Mouse (Mus musculus) hindbrain, embryonic 14.5 days (tissue): ENCODE results near the gene Kcnh4. TPM values are rescaled to one million over a fixed set of nuclear protein-coding genes. Genes with fewer than 3 reads are reported as not detected.
A peak's percentile ranks its signal among the peaks of the same experiment; 100 is the strongest.

Source experiments
- ATAC-seq: fragments of 200-750 bp; cut with Nextera tagmentation; 2 replicates; pipeline ENCODE4 v1.8.0; 2017; ENCODE audit warnings: moderate number of reproducible peaks, mild to moderate bottlenecking, moderate TSS enrichment, moderate library complexity; ENCODE audit not compliant: low FRiP score
- DNase-seq: peaks from one replicate; pipeline ENCODE4 v3.0.0-alpha.2; 2015; ENCODE audit warnings: low spot score
- H3K27ac ChIP-seq: fragments of 300-500 bp; sonication (generic); 2 replicates; pipeline ENCODE4 v1.5.1; 2014; ENCODE audit warnings: mild to moderate bottlenecking, moderate library complexity
- H3K27me3 ChIP-seq: fragments of 300-500 bp; sonication (generic); 2 replicates; pipeline ENCODE4 v1.6.1; 2014; ENCODE audit warnings: mild to moderate bottlenecking, low read length, mixed read lengths; ENCODE audit not compliant: control insufficient read depth, insufficient read depth
- H3K36me3 ChIP-seq: fragments of 300-500 bp; sonication (generic); replicated peaks from 2 replicates; pipeline ENCODE4 v1.6.1; 2014; ENCODE audit not compliant: control insufficient read depth, insufficient read depth
- H3K4me1 ChIP-seq: fragments of 300-500 bp; sonication (generic); replicated peaks from 2 replicates; pipeline ENCODE4 v1.6.1; 2014; ENCODE audit warnings: antibody characterized with exemption, low read length, mixed read lengths; ENCODE audit not compliant: control insufficient read depth, insufficient read depth
- H3K4me2 ChIP-seq: fragments of 300-500 bp; sonication (generic); replicated peaks from 2 replicates; pipeline ENCODE4 v1.6.1; 2014; ENCODE audit warnings: mild to moderate bottlenecking, moderate library complexity
- H3K4me3 ChIP-seq: fragments of 300-500 bp; sonication (generic); replicated peaks from 2 replicates; pipeline ENCODE4 v1.5.1; 2014; ENCODE audit warnings: mild to moderate bottlenecking, low read length
- H3K9ac ChIP-seq: fragments of 300-500 bp; sonication (generic); 2 replicates; pipeline ENCODE4 v1.6.1; 2014
- H3K9me3 ChIP-seq: fragments of 300-500 bp; sonication (generic); 2 replicates; pipeline ENCODE4 v1.6.1; 2016; ENCODE audit warnings: low read length; ENCODE audit not compliant: control insufficient read depth
- WGBS: fragments of 180-500 bp; shearing (Covaris S2); extraction: QIAGEN DNeasy Blood & Tissue Kit; methylation state at CpG from one replicate; pipeline ENCODE4 v1.1.7; 2014; 5-methylcytosine and 5-hydroxymethylcytosine counted together
- polyA plus RNA-seq: library from polyadenylated mRNA; unstranded; fragments of >200 nt; fragmentation: Nextera tagmentation; extraction: Ambion mirVana; gene quantifications from 2 replicates; pipeline ENCODE4 v1.2.1, GENCODE M21; 2014

Kcnh4 gene
- polyA plus RNA-seq, 1 experiment from 2014 or later = 7.6 TPM

DNA sequence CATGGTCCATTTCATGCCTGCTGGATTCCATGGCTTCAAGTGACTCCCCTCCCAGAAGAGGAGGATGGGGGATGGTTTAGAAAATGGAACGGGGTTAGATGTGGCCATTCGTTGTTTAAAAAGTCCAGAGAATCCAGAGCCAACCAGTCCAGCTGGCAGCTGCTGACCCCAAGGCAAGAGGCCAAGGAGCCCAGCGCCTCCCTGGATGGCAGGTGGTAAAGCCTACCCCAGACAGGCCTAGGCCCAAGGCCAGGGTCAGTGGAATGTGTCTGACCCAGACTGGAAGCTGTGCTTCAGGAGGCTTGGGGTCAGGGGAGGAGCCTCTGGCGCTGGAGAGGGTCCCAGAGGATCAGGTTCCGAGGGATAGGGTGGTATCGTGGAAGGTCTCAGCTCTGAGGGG lies 18.4 kb downstream of the Kcnh4 start:
- Histone ChIP-seq H3K27ac (no peak overlapping the region), H3K9ac (no peak overlapping the region), H3K4me3 (no peak overlapping the region), H3K36me3 (peaks cover 26% of the 10 kb centered on the region), H3K4me1 (peaks cover 9% of the 10 kb centered on the region), H3K27me3 (no peaks in the 10 kb centered on the region), H3K4me2 (no peak overlapping the region), H3K9me3 (no peaks in the 10 kb centered on the region)
- 78% methylated on average over 6 of the region's 6 CpGs for WGBS
- DNase-seq (no peak), ATAC-seq (no peak)

GRCm38 (mm10) chr11:100738749-100739148 lies 21.0 kb downstream of the Kcnh4 start:
- Histone ChIP-seq H3K4me2 (peak overlapping the region; percentile 55), H3K36me3 (peaks cover 21% of the 10 kb centered on the region), H3K27me3 (no peaks in the 10 kb centered on the region), H3K4me1 (peaks cover 9% of the 10 kb centered on the region), H3K4me3 (peak overlapping the region; percentile 89), H3K27ac (peak overlapping the region; percentile 79; the same call in 1 of the 2 replicates), H3K9me3 (no peaks in the 10 kb centered on the region), H3K9ac (peak overlapping the region; percentile 68)
- no peak for ATAC-seq
- DNase-seq = no peak
- WGBS = 12% methylated on average over 5 of the region's 5 CpGs

DNA sequence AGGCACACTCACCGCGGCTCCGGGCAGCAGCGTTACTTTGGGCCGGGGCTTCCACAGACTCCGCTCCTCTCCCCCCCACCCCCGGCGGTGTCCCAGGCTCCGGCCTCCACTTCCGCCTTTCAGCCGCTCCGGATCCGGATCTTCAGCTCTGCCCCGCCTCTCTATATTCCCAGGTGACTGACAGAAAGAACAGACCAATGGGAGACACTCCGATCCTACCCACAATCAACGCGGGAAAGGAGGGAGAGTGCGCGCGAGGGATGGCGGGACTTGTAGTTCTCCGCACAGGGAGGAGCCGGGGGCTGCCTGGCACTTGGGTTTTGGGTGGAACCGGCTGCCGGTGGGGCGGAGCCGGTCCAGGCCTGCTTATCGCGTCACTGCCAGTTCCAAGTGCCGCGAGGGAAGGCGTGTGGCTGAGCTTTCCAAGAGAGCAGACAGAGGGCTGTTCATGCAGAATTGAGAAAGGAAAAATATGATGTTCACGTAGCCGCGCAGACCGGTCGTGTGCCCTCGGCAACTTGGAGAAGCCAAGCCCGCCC lies 21.6 kb downstream of the Kcnh4 start, which contains the start of gene Rab5c:
Gene Rab5c, minus strand, starts transcription at position 150 of the 539 bp plus-strand sequence.
- peaks cover 19% of the 10 kb centered on the region for H3K36me3 ChIP-seq
- no peaks in the 10 kb centered on the region for H3K27me3 ChIP-seq
- DNase-seq = peak; percentile 97
- H3K27ac ChIP-seq = peak within 1 kb of the TSS; percentile 79
- peak within 1 kb of the TSS; percentile 76 for H3K4me2 ChIP-seq
- peak; percentile 99 for ATAC-seq
- H3K4me1 ChIP-seq = peaks cover 9% of the 10 kb centered on the region
- peak within 1 kb of the TSS; percentile 93 for H3K9ac ChIP-seq
- under 1% methylated on average over 38 of the region's 39 CpGs for WGBS
- H3K9me3 ChIP-seq = no peaks in the 10 kb centered on the region
- peak within 1 kb of the TSS; percentile 89 for H3K4me3 ChIP-seq

- Histone ChIP-seq H3K9me3 (no peaks in the 10 kb centered on the region), H3K4me3 (peak overlapping the region; percentile 89), H3K27ac (peak overlapping the region; percentile 30; the same call in 1 of the 2 replicates), H3K36me3 (peaks cover 10% of the 10 kb centered on the region), H3K27me3 (no peaks in the 10 kb centered on the region), H3K4me1 (peaks cover 9% of the 10 kb centered on the region), H3K4me2 (peak overlapping the region; percentile 76), H3K9ac (peak overlapping the region; percentile 93)
- ATAC-seq (no peak), DNase-seq (no peak)
- 2% methylated on average over 13 of the region's 13 CpGs for WGBS
These were observed 22.5 kb downstream of the Kcnh4 start for GRCm38 (mm10) chr11:100737105-100737733.

- Histone ChIP-seq H3K9ac (peak overlapping the region; percentile 93; the same call in 1 of the 2 replicates), H3K4me2 (peak overlapping the region; percentile 76), H3K27ac (no peak overlapping the region), H3K9me3 (no peaks in the 10 kb centered on the region), H3K4me1 (peaks cover 9% of the 10 kb centered on the region), H3K36me3 (peaks cover 8% of the 10 kb centered on the region), H3K4me3 (peak overlapping the region; percentile 89), H3K27me3 (no peaks in the 10 kb centered on the region)
- ATAC-seq (no peak), DNase-seq (no peak)
- WGBS = 85% methylated on average over 4 of the region's 4 CpGs
These were observed 23.0 kb downstream of the Kcnh4 start for GRCm38 (mm10) chr11:100736746-100737080.

DNA sequence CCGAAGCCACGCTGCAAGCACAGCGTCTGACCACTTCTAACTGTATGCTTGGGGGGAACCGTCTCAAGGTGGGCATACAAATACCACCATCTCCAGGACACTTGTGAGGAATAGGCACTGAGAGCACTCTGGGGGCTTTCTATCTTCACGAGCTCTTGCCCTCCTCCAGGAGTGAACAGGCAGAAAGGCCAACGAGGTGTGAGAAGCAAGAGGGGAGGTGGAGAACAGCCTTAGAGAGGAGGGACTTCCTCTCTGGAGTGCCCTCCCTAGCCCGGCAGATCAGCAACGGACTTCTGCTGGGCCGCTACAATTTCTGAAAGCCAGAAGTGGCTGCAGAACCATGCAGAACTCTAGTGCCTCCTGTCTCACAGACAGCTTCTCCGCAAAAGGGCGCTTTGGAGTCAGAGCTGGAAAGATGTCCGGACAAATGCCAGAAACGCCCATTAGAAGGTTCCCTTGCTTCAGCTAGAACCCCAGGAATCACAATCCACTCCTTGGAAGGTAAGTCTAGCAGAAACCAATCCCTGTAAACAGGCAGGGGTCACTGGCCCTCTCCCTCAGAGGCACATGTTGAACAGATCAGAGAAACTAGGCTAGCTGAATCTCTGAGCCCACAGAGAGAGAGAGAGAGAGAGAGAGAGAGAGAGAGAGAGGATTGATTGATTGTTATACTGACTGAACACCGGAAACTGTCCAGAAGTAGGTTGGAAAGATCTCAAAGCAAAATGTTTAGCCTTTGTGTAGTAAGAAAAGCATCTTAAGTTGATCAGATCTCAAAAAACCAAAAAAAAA lies 23.6 kb downstream of the Kcnh4 start:
- Histone ChIP-seq H3K4me1 (peaks cover 9% of the 10 kb centered on the region), H3K36me3 (peaks cover 2% of the 10 kb centered on the region; the same call in 1 of the 2 replicates), H3K9ac (0 out of 2 replicates have a peak overlapping the region, but pooled peaks have one; percentile 93), H3K9me3 (no peaks in the 10 kb centered on the region), H3K27me3 (no peaks in the 10 kb centered on the region), H3K4me3 (peak overlapping the region; percentile 89; the same call in 1 of the 2 replicates), H3K27ac (no peak overlapping the region), H3K4me2 (no peak overlapping the region)
- DNase-seq (no peak), ATAC-seq (no peak)
- WGBS = 87% methylated on average over 14 of the region's 14 CpGs

DNA sequence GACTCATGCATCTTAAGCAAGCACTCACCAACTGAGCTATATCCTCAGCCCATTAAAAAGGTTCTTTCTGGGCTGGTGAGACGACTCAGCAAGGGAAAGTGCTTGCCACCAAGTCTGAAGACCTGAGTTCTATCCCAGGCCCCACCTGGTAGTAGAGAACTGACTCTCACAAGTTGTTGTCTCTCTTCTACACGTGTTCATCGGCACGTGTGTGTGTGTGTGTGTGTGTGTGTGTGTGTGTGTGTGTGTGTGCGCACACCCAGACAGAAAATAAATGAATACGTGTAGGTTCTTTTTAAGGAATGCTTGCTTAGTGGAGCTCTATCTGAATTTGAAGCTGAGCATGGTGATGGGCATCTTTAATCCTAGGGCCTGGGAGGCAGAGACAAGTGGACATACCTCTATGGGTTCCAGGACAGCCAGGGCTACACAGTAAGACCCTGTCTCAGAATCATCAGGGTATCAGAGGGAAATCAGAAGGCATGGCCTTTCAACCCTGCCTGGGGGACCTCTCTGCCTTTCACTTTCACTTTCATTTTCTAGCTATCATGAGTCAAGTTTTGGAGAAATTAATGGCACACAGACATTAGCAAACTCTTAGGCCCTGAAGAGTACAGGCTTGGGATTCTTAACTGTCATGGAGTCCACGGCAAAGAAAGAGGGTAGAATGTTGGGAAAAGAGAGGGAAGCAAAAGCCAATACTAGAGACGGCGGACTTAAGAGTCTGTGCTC lies 24.4 kb downstream of the Kcnh4 start:
- Histone ChIP-seq H3K27me3 (no peaks in the 10 kb centered on the region), H3K4me3 (no peak overlapping the region), H3K36me3 (no peaks in the 10 kb centered on the region; the same call in 1 of the 2 replicates), H3K9ac (no peak overlapping the region), H3K27ac (no peak overlapping the region), H3K4me2 (no peak overlapping the region), H3K4me1 (peaks cover 9% of the 10 kb centered on the region), H3K9me3 (no peaks in the 10 kb centered on the region)
- 90% methylated on average over 9 of the region's 9 CpGs for WGBS
- DNase-seq (no peak), ATAC-seq (no peak)

- H3K4me2 ChIP-seq = no peak overlapping the region
- no peak overlapping the region for H3K27ac ChIP-seq
- no peaks in the 10 kb centered on the region for H3K9me3 ChIP-seq
- peaks cover 13% of the 10 kb centered on the region for H3K36me3 ChIP-seq
- WGBS = 85% methylated on average over 6 of the region's 6 CpGs
- H3K27me3 ChIP-seq = no peaks in the 10 kb centered on the region
- H3K9ac ChIP-seq = no peak overlapping the region
- H3K4me1 ChIP-seq = no peaks in the 10 kb centered on the region
- ATAC-seq (no peak), DNase-seq (no peak)
- H3K4me3 ChIP-seq = no peak overlapping the region
These were observed 29.1 kb downstream of the Kcnh4 start for GRCm38 (mm10) chr11:100730477-100731205.
